Mouse (Mus musculus) brain, embryonic 18.5 days (tissue): ENCODE data around the gene Map1lc3b.
"Not testable (repeated sequence)": the region's sequence is repeated elsewhere in the genome, so short reads cannot be mapped to it uniquely, and the experiment has no call there.

Experiments used
- DNase-seq: peaks from one replicate; pipeline ENCODE4 v3.0.0-alpha.2; 2012; ENCODE audit warnings: low read depth, low spot score

Map1lc3b gene

DNA sequence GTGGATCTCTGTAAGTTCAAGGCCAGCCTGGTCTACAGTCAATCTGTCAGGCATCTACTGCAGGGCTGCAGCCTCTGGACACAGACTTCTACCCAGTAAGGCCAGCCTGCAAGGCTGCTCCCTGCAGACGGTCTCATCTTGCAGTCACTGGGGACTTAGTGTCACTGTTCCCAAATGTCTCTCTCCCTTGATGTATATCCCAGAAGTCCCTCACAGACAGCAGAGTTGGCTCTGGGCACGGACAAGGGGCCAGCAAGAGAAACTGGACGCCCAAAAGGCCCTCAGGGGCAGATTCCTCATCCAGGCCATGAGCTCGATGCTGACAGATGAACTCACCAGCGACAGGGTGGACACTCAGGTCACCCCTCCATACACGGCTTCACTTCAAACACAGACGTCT, 18.0 kb upstream of the Map1lc3b start:
- DNase-seq: no peak

DNA sequence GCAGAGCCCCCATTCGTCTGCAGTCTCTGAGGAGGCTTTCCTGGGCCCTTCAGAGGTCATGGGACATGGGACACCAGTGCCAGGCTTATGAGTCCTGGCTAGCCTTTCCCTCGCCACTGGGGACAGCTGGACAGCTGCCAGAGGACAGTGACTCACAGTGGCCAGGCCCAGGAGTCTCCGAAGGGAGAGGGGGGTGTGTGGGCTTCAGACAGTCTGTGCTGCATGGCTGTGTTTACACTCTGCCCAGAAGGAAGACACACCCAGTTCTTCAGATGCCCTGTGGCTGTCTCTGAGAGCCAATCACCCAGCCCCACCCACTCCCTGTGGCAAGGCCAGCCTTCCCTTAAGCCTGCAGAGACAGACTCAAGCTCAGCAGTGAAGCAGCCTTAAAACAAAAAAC, 16.9 kb upstream of the Map1lc3b start:
- no peak for DNase-seq

DNA sequence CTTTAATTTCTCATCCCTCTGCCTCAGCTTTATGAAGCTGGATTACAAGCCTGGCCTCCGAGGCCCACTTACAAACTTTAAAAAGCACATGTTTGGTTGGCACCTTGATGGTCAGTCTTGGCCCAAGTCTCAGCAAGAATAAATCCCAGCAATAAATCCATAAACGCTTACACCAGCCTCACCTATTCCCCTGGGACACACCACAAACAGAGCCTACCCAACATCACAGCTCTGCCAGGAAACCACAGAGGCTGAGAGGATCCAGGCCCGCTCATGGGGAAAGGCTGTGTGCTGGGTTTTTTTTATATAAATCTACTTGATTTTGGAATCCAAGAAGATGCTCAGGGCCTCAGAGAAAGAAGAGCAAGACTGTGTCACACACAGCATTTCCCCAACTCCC, 14.5 kb upstream of the Map1lc3b start:
- DNase-seq: no peak

DNA sequence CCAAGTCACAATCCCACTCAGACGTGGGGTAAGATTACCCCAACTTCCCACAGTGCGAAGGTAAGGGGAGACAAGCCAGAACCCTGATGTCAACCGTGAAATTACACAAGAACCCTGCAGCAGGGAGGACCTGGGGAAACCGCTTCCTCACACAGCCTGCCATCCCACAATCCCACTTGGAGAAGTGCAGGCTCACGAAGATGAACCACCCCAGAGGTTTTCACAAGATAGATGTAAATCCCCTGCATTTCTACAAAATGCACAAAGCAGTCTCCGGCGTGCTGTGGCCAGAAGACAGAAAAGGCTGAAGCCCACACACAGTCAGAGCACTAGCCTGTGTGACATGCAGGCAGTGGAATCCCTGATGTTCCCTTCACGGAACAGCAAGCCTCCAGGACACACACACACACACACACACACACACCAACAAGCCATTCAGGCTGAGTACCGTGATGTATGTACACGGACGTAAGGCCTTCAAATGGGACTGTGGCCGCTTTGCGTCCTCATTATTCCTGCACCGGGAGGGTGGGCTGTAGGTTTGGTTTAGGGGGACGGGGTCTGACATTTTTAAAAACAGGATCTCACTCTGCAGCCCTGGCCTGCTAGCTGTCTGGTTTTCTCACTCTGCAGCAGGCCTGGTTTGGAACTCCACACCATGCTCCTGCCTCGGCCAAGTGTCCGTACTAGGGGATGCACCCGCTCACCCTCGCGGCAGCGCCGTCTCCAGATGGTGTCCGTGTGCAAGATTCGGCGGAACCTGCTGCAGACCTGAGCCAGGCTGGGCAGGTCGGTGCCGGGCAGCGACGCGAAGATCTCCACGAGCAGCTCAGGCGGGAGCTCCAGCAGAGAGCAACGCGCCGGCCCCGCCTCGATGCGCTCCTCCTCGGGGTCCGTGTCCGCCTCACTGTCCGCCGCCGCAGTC, 12.1 kb upstream of the Map1lc3b start:
- no peak for DNase-seq

DNA sequence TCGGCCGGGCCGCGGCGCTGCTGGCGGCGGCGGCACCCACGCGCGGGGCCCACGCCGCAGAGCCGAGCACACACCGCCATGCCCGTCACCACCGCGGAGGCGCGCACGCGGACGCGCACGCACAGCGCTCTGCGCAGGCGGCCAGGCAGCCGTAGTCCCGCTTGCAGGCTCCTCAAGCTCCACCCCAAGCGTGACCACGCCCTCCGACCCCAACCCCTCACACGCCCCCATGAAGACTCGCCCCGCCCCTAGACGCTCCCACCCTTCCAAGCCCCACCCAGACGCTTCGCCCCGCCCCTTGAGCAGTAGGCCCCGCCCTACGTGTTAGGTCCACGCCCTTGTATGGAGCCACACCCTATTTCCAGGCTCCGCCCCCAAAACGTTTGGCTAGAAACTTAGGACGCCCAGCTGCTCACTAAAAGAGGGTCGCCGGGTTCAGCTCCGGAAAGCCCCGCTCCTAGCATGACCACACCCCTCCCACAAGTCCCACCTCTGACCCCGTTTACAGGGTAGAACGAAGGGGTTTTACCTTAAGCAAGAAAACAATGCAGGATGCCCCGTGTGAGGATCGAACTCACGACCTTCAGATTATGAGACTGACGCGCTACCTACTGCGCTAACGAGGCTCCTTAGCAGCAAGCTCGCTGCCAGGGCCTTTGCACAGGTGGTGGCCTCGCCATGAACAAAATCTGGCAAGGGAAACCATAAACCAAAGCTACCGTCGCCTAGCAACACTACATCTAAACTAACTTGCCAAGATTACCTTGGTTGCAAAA, 11.3 kb upstream of the Map1lc3b start, which contains the start of gene Fbxo31:
Gene Fbxo31, minus strand, starts transcription at position 131 of the 776 bp plus-strand sequence.
- peak; percentile 79 for DNase-seq

DNA sequence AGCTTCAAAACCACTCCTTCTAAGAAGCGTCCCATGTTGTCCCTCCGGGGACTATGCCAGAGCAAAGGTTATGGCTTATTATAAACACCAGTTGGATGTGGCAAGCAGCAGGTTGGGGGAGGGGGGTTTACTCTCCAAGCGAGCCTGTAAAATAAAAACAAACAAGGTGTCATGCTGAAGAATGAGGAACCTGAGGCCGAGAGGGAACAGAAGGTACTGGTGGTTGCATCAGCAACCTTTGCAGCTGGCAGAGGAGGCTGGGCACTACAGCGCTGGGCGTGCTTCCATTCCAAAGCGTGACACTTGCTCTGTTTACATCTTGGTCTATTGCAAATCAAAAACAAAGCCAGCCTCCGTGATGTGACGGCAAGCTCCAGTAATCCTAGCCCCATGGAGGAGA, 9.7 kb upstream of the Map1lc3b start:
- no peak for DNase-seq

DNA sequence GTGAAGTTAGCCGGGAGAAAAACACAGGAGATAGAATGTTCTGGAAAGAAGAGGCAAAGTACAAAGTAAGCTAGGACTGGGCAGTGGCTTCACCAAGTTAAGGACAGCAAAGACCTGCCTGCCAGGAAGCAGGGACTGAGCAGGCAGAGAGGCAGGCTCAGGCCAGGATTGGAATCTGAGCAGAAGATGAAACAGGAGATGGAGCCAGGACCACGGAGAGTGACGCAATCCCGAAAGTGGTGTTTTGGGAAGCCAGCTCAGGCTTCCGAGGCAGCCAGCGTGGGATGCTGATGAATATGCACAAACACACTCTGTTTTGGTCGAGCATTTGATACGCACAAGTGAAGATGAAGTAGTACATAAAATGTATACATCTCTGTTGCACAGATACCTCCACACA, 6.5 kb upstream of the Map1lc3b start:
- no peak for DNase-seq

DNA sequence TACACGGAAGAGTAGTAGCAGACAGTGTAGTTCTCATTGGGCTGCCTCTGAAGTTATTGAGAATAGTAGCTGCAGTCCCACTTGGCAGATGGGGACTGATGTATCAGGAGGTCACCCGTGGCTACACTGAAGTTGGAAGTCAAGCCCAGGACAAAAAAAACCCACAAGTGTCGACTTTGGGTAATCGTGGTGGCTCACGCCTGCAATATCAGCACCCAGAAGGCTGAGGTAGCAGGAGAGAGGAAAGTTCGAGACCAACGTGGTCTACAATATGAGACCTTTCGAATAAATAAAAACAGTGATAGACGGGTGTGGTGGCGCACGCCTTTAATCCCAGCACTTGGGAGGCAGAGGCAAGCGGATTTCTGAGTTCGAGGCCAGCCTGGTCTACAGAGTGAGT, 5.4 kb upstream of the Map1lc3b start:
- DNase-seq: no peak

DNA sequence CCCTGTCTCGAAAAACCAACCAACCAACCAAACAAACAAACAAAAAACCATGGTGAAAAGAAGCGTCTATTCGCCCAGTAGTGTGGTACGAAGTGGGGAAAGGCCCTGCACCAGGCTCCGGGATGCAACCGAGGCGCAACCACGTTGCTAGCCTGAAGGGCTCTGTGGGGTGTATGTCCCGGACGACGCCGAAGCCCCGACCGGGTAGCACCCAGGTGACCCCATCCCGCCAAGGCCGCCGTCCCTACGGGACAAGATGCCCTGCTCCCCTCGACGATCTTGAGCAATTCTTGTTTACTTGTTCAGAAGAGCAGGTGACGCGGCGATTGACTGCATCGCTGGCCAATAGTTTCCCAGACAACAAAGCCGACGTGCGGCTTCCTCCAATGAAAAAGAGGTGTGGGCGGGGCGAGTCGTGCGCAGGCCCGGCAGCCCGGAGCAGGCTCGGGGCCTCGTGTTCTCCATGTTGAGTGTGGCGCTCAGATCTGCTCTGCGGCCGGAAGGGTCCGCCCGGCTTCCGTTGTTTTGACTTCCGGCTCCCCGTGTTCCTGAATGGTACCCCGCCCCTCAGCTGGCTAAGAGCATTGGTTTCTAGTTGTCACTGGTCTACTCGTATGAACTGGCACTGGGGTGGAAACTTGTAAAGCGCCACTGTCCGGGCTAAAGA, 4.9 kb upstream of the Map1lc3b start:
- DNase-seq: peak; percentile 96

DNA sequence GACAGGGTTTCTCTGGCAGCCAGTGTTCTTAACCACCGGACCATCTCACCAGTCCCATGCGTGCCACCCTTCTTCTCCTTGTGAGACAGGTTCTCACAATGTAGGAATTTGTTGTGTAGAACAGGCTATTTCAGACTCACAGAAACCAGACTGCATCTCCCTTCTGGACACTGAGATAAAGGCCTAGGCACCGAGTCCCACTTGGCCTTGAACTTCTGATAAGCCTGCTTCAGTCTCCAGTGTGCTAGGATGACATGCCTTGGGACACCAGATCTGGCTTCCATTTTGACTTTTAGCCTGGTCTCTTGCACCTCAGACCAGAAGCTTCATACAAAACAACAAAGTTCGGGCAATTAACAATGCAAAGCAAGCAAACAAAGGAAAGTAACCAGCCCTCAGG, 1.4 kb upstream of the Map1lc3b start:
- DNase-seq: no peak

DNA sequence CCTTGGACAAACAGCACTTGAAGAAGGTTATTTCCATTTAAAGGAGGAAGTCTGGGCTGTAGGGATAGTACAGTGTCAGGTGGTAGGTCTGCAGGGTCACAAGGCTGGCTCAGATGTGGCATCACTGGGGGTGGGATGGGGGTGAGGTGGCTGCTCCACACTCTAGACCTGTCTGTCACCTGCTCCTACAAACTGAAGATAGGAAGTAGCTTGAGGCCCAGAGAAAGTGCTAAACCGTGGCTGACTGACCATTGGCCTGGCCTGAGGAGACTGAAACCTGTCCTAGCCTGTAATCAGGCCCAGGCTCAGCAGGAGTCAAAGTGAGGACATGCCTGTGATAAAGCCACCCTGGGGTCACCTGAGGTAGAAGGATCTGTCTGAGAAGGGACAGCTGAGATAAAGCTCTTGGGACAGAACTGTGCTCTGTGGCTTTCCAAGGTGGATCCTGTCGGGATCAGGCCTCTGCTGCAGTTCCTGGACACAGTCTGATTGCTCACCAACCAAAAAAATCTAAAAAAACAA, 895 bp upstream of the Map1lc3b start:
- DNase-seq: no peak

DNA sequence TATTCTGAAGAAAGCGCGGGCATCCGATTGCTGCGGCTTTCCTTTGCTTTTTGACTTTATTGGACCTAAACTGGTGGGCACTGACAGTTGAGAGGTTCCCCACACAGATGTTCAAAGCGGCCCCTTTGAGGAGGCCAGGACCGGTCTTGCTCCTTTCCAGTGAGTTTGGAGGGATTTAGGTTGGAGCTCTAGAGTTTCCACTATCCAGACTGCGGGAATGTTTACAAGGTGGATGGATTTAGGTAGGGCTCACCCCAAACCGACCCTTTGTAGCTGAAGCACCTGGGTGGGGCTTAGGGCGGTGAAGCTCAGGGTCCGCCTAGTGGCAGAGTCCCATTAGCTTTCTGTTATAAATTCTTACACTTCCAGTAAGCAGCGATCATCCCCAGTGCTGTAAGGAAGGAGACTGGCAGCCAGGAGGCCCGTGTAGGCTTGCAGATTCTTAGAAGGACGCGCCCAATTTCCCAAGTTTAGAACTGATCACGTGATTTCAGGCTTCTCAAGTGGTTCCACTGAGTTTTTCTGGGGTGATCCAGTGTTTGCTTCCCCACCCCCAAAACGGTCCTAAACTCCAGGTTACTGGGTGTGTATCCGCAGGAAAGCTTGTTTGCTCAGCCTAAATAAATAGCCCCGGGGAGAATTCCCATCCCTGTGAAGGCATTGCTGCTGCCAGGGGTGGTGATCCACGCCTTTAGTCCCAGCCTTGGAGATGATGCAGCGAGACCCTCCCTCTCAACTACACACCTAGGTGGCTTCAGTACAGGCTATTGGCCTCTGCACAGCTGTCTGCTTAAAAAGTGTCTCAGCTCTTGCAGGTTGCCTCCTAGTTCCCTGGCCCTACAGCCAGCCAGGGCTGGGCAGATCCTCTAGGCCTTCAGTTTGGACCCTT, 1.3 kb downstream of the Map1lc3b start:
- no peak for DNase-seq

DNA sequence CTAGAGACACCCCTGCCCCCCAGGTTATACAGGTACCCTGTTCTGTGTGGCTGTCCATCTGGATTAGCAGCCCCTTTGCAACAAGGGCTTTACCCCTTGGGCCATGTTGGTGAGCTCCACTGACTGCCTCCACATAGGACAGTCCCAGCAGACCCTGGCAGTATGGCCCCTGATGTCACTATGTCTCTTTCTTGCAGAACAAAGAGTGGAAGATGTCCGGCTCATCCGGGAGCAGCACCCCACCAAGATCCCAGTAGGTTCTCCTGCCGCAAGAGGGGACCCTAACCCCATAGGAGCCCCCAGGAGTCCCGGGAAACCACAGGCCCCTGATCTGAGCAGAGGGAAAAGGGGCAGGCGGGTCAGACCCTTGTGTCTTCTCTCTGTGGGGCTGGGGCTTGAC, 3.1 kb downstream of the Map1lc3b start:
- DNase-seq: no peak

DNA sequence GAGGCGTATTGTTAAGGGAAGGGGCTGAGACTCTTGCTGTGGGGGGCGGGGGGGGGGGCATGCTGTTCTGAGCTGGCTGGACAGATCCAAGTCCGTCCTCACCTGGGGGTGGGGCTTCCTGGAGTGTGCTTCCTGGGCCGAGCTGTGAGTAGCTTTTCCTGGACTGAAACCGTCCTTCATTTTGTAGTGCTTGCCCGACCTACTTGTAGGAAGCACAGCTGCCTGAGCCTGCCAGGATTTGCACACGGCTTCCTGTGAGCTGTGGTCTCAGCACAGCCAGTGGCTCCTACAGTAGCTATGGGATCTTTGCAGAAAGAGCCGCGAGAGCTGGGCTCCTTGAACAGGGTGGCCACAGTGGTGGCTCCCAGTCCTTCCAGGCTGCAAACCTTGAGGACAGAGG, 3.8 kb downstream of the Map1lc3b start:
- no peak for DNase-seq

DNA sequence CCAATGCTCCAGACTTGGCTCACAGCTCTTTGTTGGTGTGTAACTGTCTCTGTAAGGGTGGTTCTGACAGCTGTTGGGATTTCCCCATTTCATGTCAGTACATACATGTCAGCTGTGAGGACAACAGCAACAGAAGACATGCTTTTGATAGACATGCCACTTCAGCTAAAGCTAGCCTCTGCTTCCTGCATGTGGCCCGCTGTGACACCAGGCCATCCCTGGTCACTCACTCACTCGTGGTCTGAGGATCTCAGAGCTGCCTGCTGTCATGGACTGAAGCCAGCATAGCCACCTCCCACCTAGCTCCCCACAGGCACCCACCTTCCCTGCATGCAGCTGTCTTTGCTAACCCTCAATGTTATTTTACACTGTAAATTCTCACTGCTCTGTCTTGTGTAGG, 7.3 kb downstream of the Map1lc3b start:
- not testable (repeated sequence) for DNase-seq

DNA sequence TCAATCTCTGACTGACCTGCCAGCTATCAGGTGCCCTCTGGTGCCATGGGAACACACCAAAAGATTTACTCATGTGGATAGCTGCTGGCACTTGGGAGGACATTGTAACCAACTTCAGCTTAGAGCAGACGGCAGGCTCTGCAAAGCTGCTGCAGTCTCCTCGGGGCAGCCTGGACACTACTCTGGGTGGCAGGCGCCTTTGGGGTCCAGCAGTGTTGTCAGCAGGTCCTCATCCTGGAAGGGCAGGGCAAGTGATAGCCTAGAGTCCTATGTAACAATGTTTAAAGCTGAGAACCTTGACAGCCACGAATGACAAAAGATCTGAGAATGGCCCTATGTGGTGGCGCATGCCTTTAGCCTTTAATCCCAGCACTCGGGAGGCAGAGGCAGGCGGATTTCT, 8.0 kb downstream of the Map1lc3b start:
- DNase-seq: no peak

DNA sequence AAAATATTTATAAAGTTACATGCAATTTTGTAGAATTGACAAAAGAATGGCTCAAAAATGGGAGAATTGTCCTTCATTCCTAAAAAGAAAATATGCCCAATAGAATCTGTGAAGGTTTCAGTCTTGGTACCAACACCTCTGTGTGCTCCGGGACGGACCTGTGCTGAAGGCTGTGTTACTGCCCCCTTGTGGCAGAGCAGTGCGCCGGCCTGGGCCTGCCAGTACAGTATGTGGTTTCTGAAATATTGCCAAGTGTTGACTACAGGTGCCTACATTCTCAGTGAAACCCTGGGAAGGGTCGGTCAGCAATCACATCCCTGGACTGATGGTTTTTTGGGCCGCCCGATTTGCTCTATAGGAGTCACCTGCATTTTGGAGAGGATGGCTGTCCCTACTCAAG, 8.7 kb downstream of the Map1lc3b start:
- no peak for DNase-seq

DNA sequence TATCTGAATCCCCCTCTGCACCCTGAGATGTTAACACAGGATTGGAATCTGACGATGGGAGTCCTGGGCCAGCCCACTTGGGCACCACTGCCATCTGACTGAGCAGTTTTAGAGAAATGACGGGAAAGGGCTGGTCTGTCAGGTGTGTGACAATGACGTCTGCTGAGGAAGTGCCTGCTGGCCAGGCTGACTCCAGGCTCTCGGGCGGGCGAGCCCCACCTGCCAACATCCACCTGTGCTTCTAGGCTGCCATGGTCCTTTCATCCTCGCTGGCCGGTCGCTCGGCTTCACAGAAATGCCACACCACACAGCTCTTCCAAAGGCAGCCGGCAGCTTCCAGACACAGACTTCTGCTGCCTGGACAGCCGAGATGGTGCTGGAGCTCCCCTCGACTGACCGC, 9.7 kb downstream of the Map1lc3b start:
- no peak for DNase-seq

DNA sequence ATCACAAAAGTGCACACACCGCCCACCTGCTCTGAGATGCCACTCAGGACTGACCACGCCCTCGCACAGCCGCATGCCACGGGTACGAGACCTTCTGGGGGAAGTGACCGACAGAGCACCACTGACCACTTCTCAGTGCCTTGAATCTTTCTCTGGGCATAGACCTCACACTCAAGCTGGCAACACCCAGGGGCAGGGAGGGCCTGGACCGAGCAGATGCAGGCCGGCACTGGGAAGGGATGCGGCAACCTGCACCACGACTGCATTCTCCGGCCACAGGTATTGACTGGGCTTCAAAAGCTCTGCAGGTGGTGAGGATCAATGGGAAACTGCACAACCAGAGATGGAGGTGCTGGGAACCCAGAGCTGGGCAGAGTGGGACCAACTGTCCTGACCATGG, 12.2 kb downstream of the Map1lc3b start:
- DNase-seq: no peak

DNA sequence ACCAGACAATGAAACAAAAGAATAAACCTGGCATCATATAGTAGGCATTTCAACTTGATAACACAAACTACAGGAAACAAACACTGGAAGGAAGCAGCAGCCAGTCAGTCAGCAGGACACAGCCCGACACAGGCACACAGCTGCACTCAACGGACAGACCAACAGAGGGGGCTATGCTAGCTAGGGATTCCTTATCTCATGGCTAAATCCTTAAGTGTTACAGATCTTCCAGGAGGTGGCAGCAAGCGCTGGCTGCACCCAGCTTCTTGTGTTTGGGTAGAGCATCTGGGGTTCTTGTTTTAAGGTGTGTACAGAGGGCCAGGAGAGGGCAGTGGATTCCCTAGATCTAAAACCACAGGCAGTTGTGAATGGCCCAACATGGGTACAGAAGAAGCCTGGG, 12.7 kb downstream of the Map1lc3b start:
- no peak for DNase-seq

DNA sequence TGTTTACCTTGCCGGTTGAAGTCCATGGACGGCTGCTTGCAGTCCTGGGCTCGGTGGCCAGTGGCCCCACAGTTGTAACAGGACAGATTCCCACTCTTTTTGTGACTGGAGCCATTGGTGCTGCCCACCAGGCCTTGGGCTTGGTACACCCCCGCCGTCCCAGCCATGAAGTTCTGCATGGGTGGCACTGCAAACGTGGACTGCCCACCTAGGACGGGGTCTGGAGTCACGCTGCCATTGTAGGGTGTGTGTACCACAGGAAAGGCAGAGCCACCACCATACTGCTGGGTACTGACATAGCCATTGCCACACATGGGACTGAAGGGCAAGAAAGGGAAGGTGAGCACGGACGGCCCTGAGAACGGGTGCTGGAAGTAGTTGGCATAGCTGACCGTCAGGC, 13.6 kb downstream of the Map1lc3b start:
- DNase-seq: no peak
